Mouse (Mus musculus) erythroblast, embryonic 14.5 days (primary cell): ENCODE data around the gene Rps10. TPM values are rescaled to one million over a fixed set of nuclear protein-coding genes. Genes with fewer than 3 reads are reported as not detected.

Experiments used
- H3K27me3 ChIP-seq: 2 replicates; pipeline ENCODE4 v1.6.1; 2012; ENCODE audit warnings: inconsistent platforms; ENCODE audit not compliant: control insufficient read depth
- H3K36me3 ChIP-seq: 2 replicates; pipeline ENCODE4 v1.6.1; 2012; ENCODE audit warnings: mild to moderate bottlenecking, inconsistent platforms; ENCODE audit not compliant: control insufficient read depth
- H3K4me1 ChIP-seq: 2 replicates; pipeline ENCODE4 v1.6.1; 2012; ENCODE audit warnings: inconsistent platforms; ENCODE audit not compliant: control insufficient read depth
- H3K4me3 ChIP-seq: replicated peaks from 2 replicates; pipeline ENCODE3; 2012; ENCODE audit warnings: moderate library complexity, mild to moderate bottlenecking, inconsistent platforms
- H3K9me3 ChIP-seq: 2 replicates; pipeline ENCODE4 v1.6.1; 2012; ENCODE audit warnings: low read length, inconsistent platforms, mixed read lengths; ENCODE audit not compliant: control insufficient read depth
- GATA1 ChIP-seq: IDR thresholded peaks from 2 replicates; pipeline ENCODE4 v1.6.1; 2012; ENCODE audit warnings: low read length, inconsistent platforms, mixed read lengths
- TAL1 ChIP-seq: IDR thresholded peaks from 3 replicates; pipeline ENCODE4 v1.6.1; 2012; ENCODE audit warnings: low read length, inconsistent platforms, mixed read lengths
- polyA plus RNA-seq: library from polyadenylated mRNA; stranded (reverse); fragments of >175 nt; gene quantifications from 2 replicates; pipeline ENCODE4 v1.2.3, GENCODE M21; 2012

Gene Rps10
- polyA plus RNA-seq, 1 experiment = 292 TPM

- Histone ChIP-seq H3K9me3 (peaks cover 3% of the 10 kb centered on the region; the same call in 1 of the 2 replicates), H3K27me3 (no peaks in the 10 kb centered on the region), H3K36me3 (no peaks in the 10 kb centered on the region), H3K4me3 (no peak overlapping the region), H3K4me1 (no peaks in the 10 kb centered on the region)
- no peak for TF ChIP-seq GATA1
- no peak for TF ChIP-seq TAL1
These were observed 35.3 kb upstream of the Rps10 start for GRCm38 (mm10) chr17:27671720-27672119.

- H3K27me3 ChIP-seq = peaks cover 39% of the 10 kb centered on the region
- H3K4me3 ChIP-seq = no peak overlapping the region
- TF ChIP-seq TAL1 (no peak), GATA1 (no peak)
- H3K36me3 ChIP-seq = no peaks in the 10 kb centered on the region
- peaks cover 4% of the 10 kb centered on the region for H3K9me3 ChIP-seq
- peaks cover 7% of the 10 kb centered on the region for H3K4me1 ChIP-seq
These were observed 22.3 kb upstream of the Rps10 start for GRCm38 (mm10) chr17:27658767-27659166.

- TF ChIP-seq TAL1 (no peak), GATA1 (no peak)
- Histone ChIP-seq H3K4me1 (peaks cover 12% of the 10 kb centered on the region), H3K36me3 (no peaks in the 10 kb centered on the region), H3K9me3 (peaks cover 6% of the 10 kb centered on the region), H3K27me3 (peaks cover 53% of the 10 kb centered on the region), H3K4me3 (no peak overlapping the region)
These were observed 20.7 kb upstream of the Rps10 start for GRCm38 (mm10) chr17:27657123-27657522.

GRCm38 (mm10) chr17:27656414-27656813 is 19.9 kb upstream of the Rps10 start:
- Histone ChIP-seq H3K9me3 (peaks cover 6% of the 10 kb centered on the region), H3K36me3 (no peaks in the 10 kb centered on the region), H3K27me3 (peaks cover 58% of the 10 kb centered on the region), H3K4me1 (peaks cover 12% of the 10 kb centered on the region), H3K4me3 (no peak overlapping the region)
- TF ChIP-seq TAL1 (no peak), GATA1 (no peak)

GRCm38 (mm10) chr17:27656011-27656399 is 19.5 kb upstream of the Rps10 start:
- Histone ChIP-seq H3K9me3 (peaks cover 6% of the 10 kb centered on the region), H3K36me3 (no peaks in the 10 kb centered on the region), H3K4me1 (peaks cover 12% of the 10 kb centered on the region), H3K4me3 (no peak overlapping the region), H3K27me3 (peaks cover 58% of the 10 kb centered on the region)
- TF ChIP-seq GATA1 (no peak), TAL1 (no peak)

- H3K9me3 ChIP-seq = peaks cover 6% of the 10 kb centered on the region
- H3K4me3 ChIP-seq = no peak within 1 kb of the TSS
- H3K36me3 ChIP-seq = no peaks in the 10 kb centered on the region
- TF ChIP-seq TAL1 = no peak
- peaks cover 61% of the 10 kb centered on the region for H3K27me3 ChIP-seq
- peaks cover 13% of the 10 kb centered on the region for H3K4me1 ChIP-seq
These were observed 18.9 kb upstream of the Rps10 start, which contains the start of gene Pacsin1 for GRCm38 (mm10) chr17:27655089-27656010. Gene Pacsin1 (plus strand): TSS chr17:27655509.

GRCm38 (mm10) chr17:27653253-27653959 is 16.9 kb upstream of the Rps10 start:
- peaks cover 15% of the 10 kb centered on the region for H3K4me1 ChIP-seq
- no peak overlapping the region for H3K4me3 ChIP-seq
- H3K27me3 ChIP-seq = peaks cover 66% of the 10 kb centered on the region
- H3K36me3 ChIP-seq = no peaks in the 10 kb centered on the region
- TF ChIP-seq GATA1 = no peak
- TF ChIP-seq TAL1 = no peak
- peaks cover 2% of the 10 kb centered on the region; the same call in 1 of the 2 replicates for H3K9me3 ChIP-seq

- Histone ChIP-seq H3K36me3 (no peaks in the 10 kb centered on the region), H3K4me1 (peaks cover 15% of the 10 kb centered on the region), H3K27me3 (peaks cover 61% of the 10 kb centered on the region), H3K9me3 (peaks cover 7% of the 10 kb centered on the region; the same call in 1 of the 2 replicates), H3K4me3 (no peak overlapping the region)
- TF ChIP-seq GATA1 (no peak), TAL1 (no peak)
These were observed 15.7 kb upstream of the Rps10 start for GRCm38 (mm10) chr17:27652046-27652790.

- Histone ChIP-seq H3K4me3 (no peak overlapping the region), H3K4me1 (peaks cover 15% of the 10 kb centered on the region), H3K27me3 (peaks cover 45% of the 10 kb centered on the region), H3K36me3 (no peaks in the 10 kb centered on the region), H3K9me3 (peaks cover 7% of the 10 kb centered on the region; the same call in 1 of the 2 replicates)
- TF ChIP-seq TAL1 (no peak), GATA1 (no peak)
These were observed 14.1 kb upstream of the Rps10 start for GRCm38 (mm10) chr17:27650586-27650985.
